Mouse (Mus musculus) forebrain, embryonic 13.5 days (tissue): ENCODE measurements around the gene Tsr1. TPM values are rescaled to one million over a fixed set of nuclear protein-coding genes. Genes with fewer than 3 reads are reported as not detected.

Experiments used
- ATAC-seq: fragments of 200-750 bp; cut with Nextera tagmentation; 2 replicates; pipeline ENCODE4 v1.8.0; 2017
- H3K27ac ChIP-seq: fragments of 300-500 bp; sonication (generic); 2 replicates; pipeline ENCODE4 v1.5.1; 2015; ENCODE audit warnings: inconsistent platforms, mild to moderate bottlenecking, moderate library complexity
- H3K27me3 ChIP-seq: fragments of 300-500 bp; sonication (generic); 2 replicates; pipeline ENCODE4 v1.6.1; 2015; ENCODE audit warnings: mild to moderate bottlenecking, inconsistent platforms
- H3K36me3 ChIP-seq: fragments of 300-500 bp; sonication (generic); 2 replicates; pipeline ENCODE4 v1.6.1; 2015; ENCODE audit warnings: mild to moderate bottlenecking, inconsistent platforms; ENCODE audit not compliant: poor library complexity, severe bottlenecking
- H3K4me1 ChIP-seq: fragments of 300-500 bp; sonication (generic); 2 replicates; pipeline ENCODE4 v1.6.1; 2015; ENCODE audit warnings: inconsistent platforms
- H3K4me2 ChIP-seq: fragments of 300-500 bp; sonication (generic); 2 replicates; pipeline ENCODE4 v1.6.1; 2015; ENCODE audit warnings: inconsistent platforms, mild to moderate bottlenecking, moderate library complexity
- H3K4me3 ChIP-seq: fragments of 300-500 bp; sonication (generic); 2 replicates; pipeline ENCODE4 v1.5.1; 2015; ENCODE audit warnings: mild to moderate bottlenecking, inconsistent platforms
- H3K9ac ChIP-seq: fragments of 300-500 bp; sonication (generic); 2 replicates; pipeline ENCODE4 v1.6.1; 2015; ENCODE audit warnings: mild to moderate bottlenecking, inconsistent platforms
- H3K9me3 ChIP-seq: fragments of 300-500 bp; sonication (generic); replicated peaks from 2 replicates; pipeline ENCODE4 v1.6.1; 2016; ENCODE audit warnings: inconsistent platforms
- WGBS: fragments of 180-500 bp; shearing (Covaris S2); methylation state at CpG from one replicate; pipeline ENCODE4 v1.1.7; 2015; 5-methylcytosine and 5-hydroxymethylcytosine counted together
- polyA plus RNA-seq: library from polyadenylated mRNA; unstranded; fragments of >200 nt; fragmentation: Nextera tagmentation; extraction: Ambion mirVana; gene quantifications from 2 replicates; pipeline ENCODE4 v1.2.1, GENCODE M21; 2015

Tsr1 gene
- polyA plus RNA-seq, 1 experiment from 2014 or later = 33.3 TPM

DNA sequence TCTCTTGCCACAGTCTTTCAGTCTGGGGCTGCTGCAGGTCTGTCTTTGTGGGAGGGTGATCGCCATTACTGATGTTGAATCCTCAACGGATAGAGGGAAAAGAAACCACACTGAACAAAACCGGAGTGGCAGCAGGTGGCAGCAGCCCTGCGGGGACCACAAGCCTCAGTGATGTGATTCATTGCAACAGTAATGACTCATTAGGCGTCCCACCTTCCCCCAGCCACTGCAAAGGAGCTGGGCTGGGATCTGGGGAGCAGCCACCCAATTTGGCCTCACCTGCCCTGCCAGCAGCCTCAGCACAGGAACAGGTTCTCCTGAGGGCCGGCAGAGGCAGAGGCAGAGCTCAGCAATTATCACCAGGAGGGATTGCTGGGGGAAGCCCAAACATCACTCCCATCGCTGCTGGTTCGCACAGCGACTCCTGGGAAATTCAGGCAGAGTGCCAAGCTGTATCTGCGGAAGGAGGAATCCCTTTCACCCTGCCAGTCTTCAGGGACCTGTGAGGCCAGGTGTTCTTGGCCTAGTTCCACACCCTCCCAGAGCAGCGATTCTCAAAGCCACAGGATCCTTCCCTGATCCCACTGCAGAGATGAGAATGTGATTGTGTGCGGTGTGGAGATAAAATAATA is 26.8 kb upstream of the Tsr1 start:
- Histone ChIP-seq H3K9ac (peak overlapping the region; percentile 34; the same call in 1 of the 2 replicates), H3K36me3 (peaks cover 23% of the 10 kb centered on the region), H3K4me2 (peak overlapping the region; percentile 40), H3K4me1 (peaks cover 19% of the 10 kb centered on the region), H3K27ac (peak overlapping the region; percentile 32), H3K27me3 (no peaks in the 10 kb centered on the region), H3K4me3 (no peak overlapping the region), H3K9me3 (no peaks in the 10 kb centered on the region)
- ATAC-seq = peak; percentile 21; the same call in 1 of the 2 replicates
- 17% methylated on average over 12 of the region's 12 CpGs for WGBS

- no peak overlapping the region for H3K27ac ChIP-seq
- H3K4me3 ChIP-seq = no peak overlapping the region
- no peaks in the 10 kb centered on the region for H3K9me3 ChIP-seq
- ATAC-seq = no peak
- peaks cover 38% of the 10 kb centered on the region for H3K4me1 ChIP-seq
- H3K36me3 ChIP-seq = no peaks in the 10 kb centered on the region
- H3K4me2 ChIP-seq = no peak overlapping the region
- WGBS = 65% methylated on average over 3 of the region's 3 CpGs
- H3K27me3 ChIP-seq = no peaks in the 10 kb centered on the region
- H3K9ac ChIP-seq = no peak overlapping the region
These were observed 23.2 kb upstream of the Tsr1 start for GRCm38 (mm10) chr11:74874630-74875029.

DNA sequence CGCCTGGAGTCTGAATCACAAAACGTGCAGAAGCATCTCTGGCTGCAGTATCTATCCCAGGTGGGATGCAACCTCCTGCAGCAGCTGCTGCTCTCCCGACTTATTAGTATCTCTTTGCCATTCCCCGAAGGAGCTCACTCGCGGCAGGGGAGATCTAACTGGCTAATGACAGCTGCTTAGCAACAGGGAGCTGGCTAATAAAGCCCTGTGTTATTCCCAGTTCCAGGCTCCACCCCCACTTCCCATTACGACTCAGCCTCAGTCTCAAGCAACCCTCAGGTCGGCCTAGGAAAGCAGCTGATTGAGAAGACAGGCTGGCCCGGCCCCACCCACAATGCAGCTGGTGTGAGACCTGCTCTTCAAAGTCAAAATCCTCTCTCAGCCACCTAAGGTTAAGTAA is 21.1 kb upstream of the Tsr1 start:
- Histone ChIP-seq H3K4me2 (peak overlapping the region; percentile 54), H3K36me3 (no peaks in the 10 kb centered on the region), H3K27me3 (no peaks in the 10 kb centered on the region), H3K27ac (peak overlapping the region; percentile 85), H3K9ac (peak overlapping the region; percentile 18), H3K9me3 (no peaks in the 10 kb centered on the region), H3K4me1 (peaks cover 31% of the 10 kb centered on the region), H3K4me3 (peak overlapping the region; percentile 14)
- WGBS = 2% methylated on average over 9 of the region's 9 CpGs
- peak; percentile 97 for ATAC-seq

GRCm38 (mm10) chr11:74880999-74881398 is 16.9 kb upstream of the Tsr1 start:
- Histone ChIP-seq H3K4me1 (peaks cover 29% of the 10 kb centered on the region), H3K27me3 (no peaks in the 10 kb centered on the region), H3K9ac (no peak overlapping the region), H3K4me3 (no peak overlapping the region), H3K36me3 (peaks cover 12% of the 10 kb centered on the region; the same call in 1 of the 2 replicates), H3K27ac (no peak overlapping the region), H3K9me3 (no peaks in the 10 kb centered on the region), H3K4me2 (no peak overlapping the region)
- no peak for ATAC-seq
- 92% methylated on average over 9 of the region's 9 CpGs for WGBS

DNA sequence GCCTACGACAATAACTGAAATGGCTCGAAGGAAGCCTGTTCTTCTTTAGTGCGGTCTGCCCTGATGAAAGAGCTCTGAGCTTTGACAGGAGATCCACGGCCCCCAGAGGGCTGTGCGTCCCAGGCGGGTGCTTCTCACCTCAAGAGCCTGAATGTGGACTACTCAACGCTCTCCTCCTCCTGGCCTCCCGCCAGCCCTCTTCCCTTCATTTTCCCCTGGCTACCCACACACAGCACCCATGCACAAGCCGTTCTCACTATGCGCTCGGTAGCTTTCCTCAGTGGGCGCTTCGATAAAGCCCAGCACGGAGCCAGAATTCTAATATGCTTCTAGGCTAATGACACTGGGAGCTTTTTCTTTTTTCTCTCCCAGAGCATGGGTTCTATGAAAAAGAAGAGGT is 15.9 kb upstream of the Tsr1 start:
- Histone ChIP-seq H3K27ac (0 out of 2 replicates have a peak overlapping the region, but pooled peaks have one; percentile 14), H3K27me3 (no peaks in the 10 kb centered on the region), H3K4me3 (no peak overlapping the region), H3K9ac (no peak overlapping the region), H3K9me3 (no peaks in the 10 kb centered on the region), H3K4me1 (peaks cover 19% of the 10 kb centered on the region), H3K4me2 (no peak overlapping the region), H3K36me3 (peaks cover 12% of the 10 kb centered on the region; the same call in 1 of the 2 replicates)
- no peak for ATAC-seq
- 58% methylated on average over 14 of the region's 14 CpGs for WGBS

- Histone ChIP-seq H3K27me3 (no peaks in the 10 kb centered on the region), H3K4me2 (no peak overlapping the region), H3K9me3 (no peaks in the 10 kb centered on the region), H3K36me3 (peaks cover 12% of the 10 kb centered on the region; the same call in 1 of the 2 replicates), H3K9ac (no peak overlapping the region), H3K27ac (no peak overlapping the region), H3K4me3 (no peak overlapping the region), H3K4me1 (peaks cover 10% of the 10 kb centered on the region; the same call in 1 of the 2 replicates)
- 93% methylated on average over 10 of the region's 10 CpGs for WGBS
- ATAC-seq = no peak
These were observed 14.8 kb upstream of the Tsr1 start for GRCm38 (mm10) chr11:74883098-74883497.

DNA sequence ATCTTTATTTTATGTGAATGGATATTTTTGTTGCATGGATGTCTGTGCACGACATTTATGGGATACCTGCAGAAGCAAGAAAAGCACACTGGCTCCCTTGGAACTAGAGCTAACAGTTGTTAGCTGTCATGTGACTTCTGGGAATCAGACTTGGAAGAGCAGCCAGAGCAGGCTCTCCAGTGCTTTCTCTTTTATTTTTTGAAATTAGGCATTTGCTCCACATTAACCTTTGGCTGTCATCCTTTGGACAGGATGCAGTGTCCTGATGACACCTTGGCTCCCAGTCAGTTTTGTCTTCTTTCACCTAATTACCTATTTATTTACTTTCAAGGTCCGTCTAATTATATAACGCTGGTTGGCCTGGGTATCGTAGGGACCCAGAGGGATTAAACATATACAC is 3.3 kb upstream of the Tsr1 start:
- WGBS = 88% methylated on average over 4 of the region's 4 CpGs
- no peak overlapping the region for H3K9ac ChIP-seq

GRCm38 (mm10) chr11:74895980-74896900 is 1.6 kb upstream of the Tsr1 start:
- H3K4me3 ChIP-seq = peak overlapping the region; percentile 88
- H3K9ac ChIP-seq = peak overlapping the region; percentile 77
- peak overlapping the region; percentile 83 for H3K4me2 ChIP-seq
- no peaks in the 10 kb centered on the region for H3K27me3 ChIP-seq
- H3K4me1 ChIP-seq = peaks cover 21% of the 10 kb centered on the region
- 2% methylated on average over 23 of the region's 55 CpGs for WGBS
- peak; percentile 58 for ATAC-seq
- peak overlapping the region; percentile 82 for H3K27ac ChIP-seq
- no peaks in the 10 kb centered on the region for H3K9me3 ChIP-seq
- peaks cover 17% of the 10 kb centered on the region for H3K36me3 ChIP-seq

More for the DNA sequence above, 3.3 kb upstream of the Tsr1 start:
- Histone ChIP-seq H3K27ac (no peak overlapping the region), H3K4me1 (peaks cover 21% of the 10 kb centered on the region), H3K36me3 (0 out of 2 replicates have a peak, but pooled peaks cover under 1% of the 10 kb centered on the region), H3K4me2 (no peak overlapping the region), H3K27me3 (no peaks in the 10 kb centered on the region), H3K9me3 (no peaks in the 10 kb centered on the region), H3K4me3 (no peak overlapping the region)
- ATAC-seq = no peak

DNA sequence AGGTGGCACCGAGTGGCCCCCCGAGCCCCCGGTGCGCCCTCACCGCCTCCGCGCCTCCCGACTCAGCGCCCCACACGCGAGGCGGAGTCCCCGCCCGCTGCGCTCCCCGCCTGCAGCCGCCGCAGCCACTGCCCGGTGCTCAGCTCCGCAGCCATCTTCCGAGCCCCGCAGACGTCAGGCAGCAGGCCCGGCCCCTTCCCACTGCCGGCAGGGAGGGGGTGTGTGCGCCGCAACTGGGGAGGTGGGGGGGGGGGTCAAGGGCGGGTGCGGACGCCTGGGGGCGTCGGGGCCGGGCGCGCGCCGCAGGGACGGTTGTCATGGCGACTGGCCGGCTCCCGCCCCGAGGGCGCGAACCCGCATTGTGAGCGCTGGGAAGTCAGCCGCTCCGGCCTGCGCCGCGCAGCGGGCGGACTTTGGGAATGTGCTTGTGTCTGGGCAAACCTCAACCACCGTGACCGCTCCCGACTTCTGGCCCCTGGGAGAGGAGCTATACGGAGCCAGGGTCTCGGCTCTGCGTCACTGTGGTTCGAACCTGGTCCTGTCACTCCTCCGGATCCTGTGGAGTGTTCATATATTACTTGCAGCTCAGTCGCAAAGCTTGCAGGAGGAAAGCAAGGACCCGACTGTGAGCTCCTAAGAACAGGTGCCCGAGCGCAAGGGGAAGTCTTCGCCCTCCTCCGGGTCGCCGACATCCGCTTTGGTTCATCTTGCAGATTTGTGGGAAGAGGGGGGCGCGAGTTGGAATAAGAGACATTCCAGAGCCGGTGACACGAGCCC is 782 bp upstream of the Tsr1 start, which contains the start of gene Sgsm2:
Sgsm2 (minus strand) TSS at position 160 of the 777 bp plus-strand sequence.
- Histone ChIP-seq H3K4me2 (peak within 1 kb of the TSS; percentile 83), H3K36me3 (peaks cover 25% of the 10 kb centered on the region), H3K4me1 (peaks cover 21% of the 10 kb centered on the region), H3K4me3 (peak within 1 kb of the TSS; percentile 88), H3K9me3 (no peaks in the 10 kb centered on the region), H3K9ac (peak within 1 kb of the TSS; percentile 77), H3K27me3 (no peaks in the 10 kb centered on the region), H3K27ac (peak within 1 kb of the TSS; percentile 82)
- WGBS = under 1% methylated on average over 46 of the region's 74 CpGs
- peak; percentile 75 for ATAC-seq

DNA sequence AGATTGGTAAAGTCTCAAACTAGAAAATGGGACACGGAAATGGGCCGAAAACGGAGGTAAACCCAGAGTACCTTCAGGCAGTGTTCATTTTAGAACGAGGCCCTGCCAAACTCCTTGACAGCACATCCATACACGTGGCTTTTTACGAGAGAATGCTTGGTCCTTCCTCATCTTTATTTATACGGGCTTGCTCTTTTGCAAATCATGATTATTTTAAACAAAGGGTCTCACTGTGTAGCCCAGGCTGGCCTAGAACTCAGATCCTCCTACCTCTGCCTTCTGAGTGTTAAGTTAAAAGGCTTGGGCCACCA is 601 bp downstream of the Tsr1 start:
- peak overlapping the region; percentile 88 for H3K4me3 ChIP-seq
- no peaks in the 10 kb centered on the region for H3K27me3 ChIP-seq
- H3K4me1 ChIP-seq = peaks cover 21% of the 10 kb centered on the region
- ATAC-seq = no peak
- WGBS = under 1% methylated on average over 7 of the region's 7 CpGs
- peak overlapping the region; percentile 77 for H3K9ac ChIP-seq
- peak overlapping the region; percentile 83 for H3K4me2 ChIP-seq
- peak overlapping the region; percentile 82 for H3K27ac ChIP-seq
- H3K9me3 ChIP-seq = no peaks in the 10 kb centered on the region
- peaks cover 38% of the 10 kb centered on the region for H3K36me3 ChIP-seq

DNA sequence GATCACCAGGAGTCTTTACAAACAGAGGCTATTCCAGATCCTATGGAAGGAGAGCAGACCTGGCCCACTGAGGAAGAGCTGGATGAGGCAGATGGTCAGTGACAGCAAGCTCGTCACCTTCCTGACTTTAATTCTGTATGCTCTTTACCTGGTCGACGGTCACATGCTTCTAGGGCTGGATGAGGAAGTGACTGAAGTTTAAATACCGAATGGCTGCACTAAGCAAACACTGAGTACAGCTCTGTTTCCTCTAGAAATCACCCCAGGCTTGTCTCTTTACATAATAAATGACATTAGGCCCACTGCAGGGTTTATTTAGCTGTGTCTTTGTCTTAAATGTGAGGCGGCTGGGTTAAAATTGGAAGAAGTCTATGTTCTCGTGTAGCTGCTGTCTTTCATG is 3.7 kb downstream of the Tsr1 start:
- no peak overlapping the region for H3K9ac ChIP-seq
- WGBS = 91% methylated on average over 6 of the region's 6 CpGs
- peaks cover 69% of the 10 kb centered on the region for H3K36me3 ChIP-seq
- H3K4me1 ChIP-seq = peaks cover 13% of the 10 kb centered on the region
- no peak overlapping the region for H3K4me3 ChIP-seq
- H3K27me3 ChIP-seq = no peaks in the 10 kb centered on the region
- no peak overlapping the region for H3K27ac ChIP-seq
- H3K9me3 ChIP-seq = no peaks in the 10 kb centered on the region
- no peak overlapping the region for H3K4me2 ChIP-seq
- no peak for ATAC-seq
